Comparison of ENCODE assay signal across 24 mouse cellular contexts in genomic region chr13:115150602-115151001, GRCm38 (mm10). TPM values are rescaled to one million over a fixed set of nuclear protein-coding genes. Genes with fewer than 3 reads are reported as not detected.
DNase-seq lines count a peak whose midpoint lies in the region; ATAC-seq and TF ChIP-seq lines count a peak whose summit lies in the region.
"Had no signal": no experiment of that assay in that cellular context is flagged by ENCODE, and none has a peak within 500 bp of the region (broad histone marks: within the 10 kb centered on the region; RNA-seq: fewer than 3 reads in every experiment).

No protein-coding gene starts in this region.

- no peak for TF ChIP-seq EP300 in heart, postnatal 0 days (IDR thresholded peaks at IDR 0.05; ENCODE audit: low read depth)

- DNase-seq in embryonic facial prominence, embryonic 14.5 days (ENCODE audit: low spot score): peak; percentile 24
- DNase-seq in embryonic facial prominence, embryonic 10.5 days (ENCODE audit: low spot score): no peak
- peak; percentile 47 for DNase-seq in heart, postnatal 0 days (ENCODE audit: low spot score)
- DNase-seq in lung, embryonic 14.5 days: peak; percentile 75
- DNase-seq in lung, adult 2 months: no peak
- DNase-seq in skeletal muscle tissue, adult 2 months (ENCODE audit: low read depth, low spot score): peak; percentile 35
- no peak for DNase-seq in midbrain, embryonic 14.5 days
- DNase-seq: adrenal gland, postnatal 10 days; cerebellum, adult 11 months; cerebellum, postnatal 10 days; kidney, postnatal 4 days; layer of hippocampus, adult 9-11 months; retina, postnatal 1 day had no signal

- ATAC-seq in embryonic facial prominence, embryonic 14.5 days (ENCODE audit: low read depth): no peak
- ATAC-seq in heart, postnatal 0 days (ENCODE audit: insufficient read depth, low read depth): no peak
- no peak for ATAC-seq in heart, embryonic 11.5 days (replicated peaks; ENCODE audit: insufficient number of reproducible peaks, low FRiP score, low TSS enrichment)
- ATAC-seq in lung, embryonic 14.5 days (ENCODE audit: insufficient read depth): no peak
- ATAC-seq in midbrain, embryonic 14.5 days (ENCODE audit: low FRiP score, low TSS enrichment): no peak
- ATAC-seq: CD4-positive, CD25-positive, alpha-beta regulatory T cell, adult 4 months; forebrain, embryonic 15.5 days; hindbrain, embryonic 16.5 days; intestine, embryonic 16.5 days; Patski had no signal

- TF ChIP-seq POLR2A in lung, adult 2 months (IDR thresholded peaks at IDR 0.05; ENCODE audit: borderline replicate concordance, extremely low read depth, low read depth, low read length): no peak

- no peaks in the 10 kb centered on the region for H3K27me3 ChIP-seq in embryonic facial prominence, embryonic 14.5 days (replicated peaks; ENCODE audit: control insufficient read depth, insufficient read depth, low read length)
- no peaks in the 10 kb centered on the region for H3K27me3 ChIP-seq in embryonic facial prominence, embryonic 10.5 days (replicated peaks; ENCODE audit: low read depth, poor library complexity, severe bottlenecking)
- no peaks in the 10 kb centered on the region for H3K27me3 ChIP-seq in heart, postnatal 0 days (ENCODE audit: control insufficient read depth, insufficient read depth, low read length)
- no peaks in the 10 kb centered on the region for H3K27me3 ChIP-seq in heart, embryonic 11.5 days (ENCODE audit: control insufficient read depth, insufficient read depth, low read length)
- H3K27me3 ChIP-seq in lung, embryonic 14.5 days (ENCODE audit: insufficient read depth, low read length): no peaks in the 10 kb centered on the region
- no peaks in the 10 kb centered on the region for H3K27me3 ChIP-seq in midbrain, embryonic 14.5 days (ENCODE audit: control insufficient read depth, insufficient read depth, low read length)
- H3K27me3 ChIP-seq: embryonic facial prominence, embryonic 13.5 days; forebrain, embryonic 15.5 days; lung, embryonic 15.5 days; Patski had no signal

- H3K4me3 ChIP-seq in embryonic facial prominence, embryonic 14.5 days (ENCODE audit: low read depth, low read length): no peak overlapping the region
- H3K4me3 ChIP-seq in embryonic facial prominence, embryonic 10.5 days: no peak overlapping the region
- H3K4me3 ChIP-seq in heart, postnatal 0 days (ENCODE audit: low read depth, low read length): no peak overlapping the region
- H3K4me3 ChIP-seq in heart, embryonic 11.5 days (ENCODE audit: low read depth, low read length): no peak overlapping the region
- H3K4me3 ChIP-seq in lung, embryonic 14.5 days (ENCODE audit: low read depth, low read length): no peak overlapping the region
- no peak overlapping the region for H3K4me3 ChIP-seq in lung, adult 2 months (replicated peaks; ENCODE audit: extremely low read depth, low read depth, low read length)
- no peak overlapping the region for H3K4me3 ChIP-seq in midbrain, embryonic 14.5 days (replicated peaks; ENCODE audit: low read depth, low read length)
- H3K4me3 ChIP-seq: embryonic facial prominence, embryonic 13.5 days; forebrain, embryonic 15.5 days; limb, embryonic 10.5 days; lung, embryonic 15.5 days; midbrain, embryonic 10.5 days had no signal

- H3K9me3 ChIP-seq in embryonic facial prominence, embryonic 14.5 days (ENCODE audit: control insufficient read depth, low read length): no peaks in the 10 kb centered on the region
- no peaks in the 10 kb centered on the region for H3K9me3 ChIP-seq in embryonic facial prominence, embryonic 10.5 days
- H3K9me3 ChIP-seq in heart, postnatal 0 days (replicated peaks; ENCODE audit: control insufficient read depth, low read length): no peaks in the 10 kb centered on the region
- no peaks in the 10 kb centered on the region for H3K9me3 ChIP-seq in heart, embryonic 11.5 days (replicated peaks; ENCODE audit: control insufficient read depth, low read length)
- no peaks in the 10 kb centered on the region for H3K9me3 ChIP-seq in lung, embryonic 14.5 days (ENCODE audit: low read depth, low read length)
- H3K9me3 ChIP-seq in midbrain, embryonic 14.5 days (ENCODE audit: control insufficient read depth, low read length): no peaks in the 10 kb centered on the region
- H3K9me3 ChIP-seq: embryonic facial prominence, embryonic 13.5 days; forebrain, embryonic 15.5 days; limb, embryonic 10.5 days; lung, embryonic 15.5 days; midbrain, embryonic 10.5 days had no signal

- H3K36me3 ChIP-seq in embryonic facial prominence, embryonic 14.5 days (ENCODE audit: control insufficient read depth, insufficient read depth, low read length): no peaks in the 10 kb centered on the region
- no peaks in the 10 kb centered on the region for H3K36me3 ChIP-seq in embryonic facial prominence, embryonic 10.5 days (replicated peaks)
- H3K36me3 ChIP-seq in heart, postnatal 0 days (replicated peaks; ENCODE audit: control insufficient read depth, insufficient read depth, low read length): no peaks in the 10 kb centered on the region
- no peaks in the 10 kb centered on the region for H3K36me3 ChIP-seq in heart, embryonic 11.5 days (ENCODE audit: control insufficient read depth, insufficient read depth, low read length)
- H3K36me3 ChIP-seq in lung, embryonic 14.5 days (ENCODE audit: insufficient read depth): no peaks in the 10 kb centered on the region
- H3K36me3 ChIP-seq in midbrain, embryonic 14.5 days (ENCODE audit: control insufficient read depth, insufficient read depth, low read length): no peaks in the 10 kb centered on the region
- H3K36me3 ChIP-seq: embryonic facial prominence, embryonic 13.5 days; forebrain, embryonic 15.5 days; limb, embryonic 10.5 days; lung, embryonic 15.5 days; midbrain, embryonic 10.5 days had no signal

- no peak overlapping the region for H3K4me2 ChIP-seq in embryonic facial prominence, embryonic 14.5 days (ENCODE audit: low read depth, low read length)
- no peak overlapping the region for H3K4me2 ChIP-seq in heart, postnatal 0 days (ENCODE audit: low read depth, low read length)
- no peak overlapping the region for H3K4me2 ChIP-seq in heart, embryonic 11.5 days
- no peak overlapping the region for H3K4me2 ChIP-seq in lung, embryonic 14.5 days
- H3K4me2 ChIP-seq in midbrain, embryonic 14.5 days (ENCODE audit: low read length): no peak overlapping the region
- H3K4me2 ChIP-seq: embryonic facial prominence, embryonic 13.5 days; forebrain, embryonic 15.5 days; liver, embryonic 11.5 days; lung, embryonic 15.5 days had no signal

- no peaks in the 10 kb centered on the region for H3K4me1 ChIP-seq in embryonic facial prominence, embryonic 14.5 days (ENCODE audit: control insufficient read depth, insufficient read depth, low read length)
- no peaks in the 10 kb centered on the region for H3K4me1 ChIP-seq in embryonic facial prominence, embryonic 10.5 days
- no peaks in the 10 kb centered on the region for H3K4me1 ChIP-seq in heart, postnatal 0 days (ENCODE audit: control insufficient read depth, insufficient read depth)
- H3K4me1 ChIP-seq in heart, embryonic 11.5 days (ENCODE audit: control insufficient read depth, insufficient read depth, low read length): no peaks in the 10 kb centered on the region
- H3K4me1 ChIP-seq in lung, embryonic 14.5 days (ENCODE audit: insufficient read depth): no peaks in the 10 kb centered on the region
- peaks cover 2% of the 10 kb centered on the region for H3K4me1 ChIP-seq in lung, adult 2 months (ENCODE audit: control insufficient read depth, insufficient read depth, low read length)
- H3K4me1 ChIP-seq in midbrain, embryonic 14.5 days (ENCODE audit: control insufficient read depth, insufficient read depth, low read length): no peaks in the 10 kb centered on the region
- H3K4me1 ChIP-seq: embryonic facial prominence, embryonic 13.5 days; forebrain, embryonic 15.5 days; limb, embryonic 10.5 days; lung, embryonic 15.5 days; midbrain, embryonic 10.5 days had no signal

- no peak overlapping the region for H3K27ac ChIP-seq in embryonic facial prominence, embryonic 14.5 days (replicated peaks; ENCODE audit: low read depth, low read length)
- H3K27ac ChIP-seq in embryonic facial prominence, embryonic 10.5 days (replicated peaks): no peak overlapping the region
- no peak overlapping the region for H3K27ac ChIP-seq in heart, postnatal 0 days (ENCODE audit: low read depth)
- H3K27ac ChIP-seq in heart, embryonic 11.5 days (ENCODE audit: low read depth, low read length): no peak overlapping the region
- no peak overlapping the region for H3K27ac ChIP-seq in lung, embryonic 14.5 days (ENCODE audit: low read depth)
- no peak overlapping the region for H3K27ac ChIP-seq in midbrain, embryonic 14.5 days (replicated peaks; ENCODE audit: low read depth, low read length)
- H3K27ac ChIP-seq: embryonic facial prominence, embryonic 13.5 days; forebrain, embryonic 15.5 days; limb, embryonic 10.5 days; lung, embryonic 15.5 days; midbrain, embryonic 10.5 days had no signal

- no peak for TF ChIP-seq CTCF in heart, postnatal 0 days (IDR thresholded peaks at IDR 0.05; ENCODE audit: low read depth)
- no peak for TF ChIP-seq CTCF in lung, embryonic 14.5 days (IDR thresholded peaks at IDR 0.05; ENCODE audit: low read depth)
- TF ChIP-seq CTCF in lung, adult 2 months (IDR thresholded peaks at IDR 0.05; ENCODE audit: insufficient read depth, low read length): no peak

- no peak overlapping the region for H3K9ac ChIP-seq in embryonic facial prominence, embryonic 14.5 days (ENCODE audit: low read depth, low read length)
- H3K9ac ChIP-seq in heart, postnatal 0 days (replicated peaks; ENCODE audit: low read depth, low read length): no peak overlapping the region
- no peak overlapping the region for H3K9ac ChIP-seq in heart, embryonic 11.5 days (ENCODE audit: low read depth, low read length)
- no peak overlapping the region for H3K9ac ChIP-seq in lung, embryonic 14.5 days
- no peak overlapping the region for H3K9ac ChIP-seq in midbrain, embryonic 14.5 days (replicated peaks; ENCODE audit: low read length)
- H3K9ac ChIP-seq: embryonic facial prominence, embryonic 13.5 days; forebrain, embryonic 15.5 days; lung, embryonic 15.5 days had no signal

- 79% methylated on average over 1 of the region's 1 CpGs for WGBS in embryonic facial prominence, embryonic 14.5 days
- 92% methylated on average over 1 of the region's 1 CpGs for WGBS in embryonic facial prominence, embryonic 10.5 days
- WGBS in heart, postnatal 0 days: 83% methylated on average over 1 of the region's 1 CpGs
- 92% methylated on average over 1 of the region's 1 CpGs for WGBS in heart, embryonic 11.5 days (ENCODE audit: insufficient replicate concordance)
- WGBS in lung, embryonic 14.5 days: 68% methylated on average over 1 of the region's 1 CpGs
- 28% methylated on average over 1 of the region's 1 CpGs for WGBS in lung, adult 2 months
- 96% methylated on average over 1 of the region's 1 CpGs for WGBS in midbrain, embryonic 14.5 days

RNA-seq across cellular contexts. Expression of gene Itga1, which starts 48.8 kb away (rescaled TPM):
- polyA plus RNA-seq in embryonic facial prominence, embryonic 14.5 days (2014; fragmentation: Nextera tagmentation; extraction: Ambion mirVana): 11.6 and 12.6 TPM in 2 replicates
- 2.3 and 2.9 TPM in 2 replicates for polyA plus RNA-seq in embryonic facial prominence, embryonic 10.5 days (2016; fragmentation: Nextera tagmentation; extraction: Ambion mirVana)
- total RNA-seq in heart, postnatal 0 days (2014; rRNA removed; ENCODE audit: low replicate concordance): 41.5 and 55.6 TPM in 2 replicates
- polyA plus RNA-seq in heart, postnatal 0 days (2015; fragmentation: Nextera tagmentation; extraction: Ambion mirVana): 13.7 and 16.7 TPM in 2 replicates
- 31.0 and 31.4 TPM in 2 replicates for polyA plus RNA-seq in heart, embryonic 11.5 days (2014; fragmentation: Nextera tagmentation; extraction: Ambion mirVana)
- 36.2 and 36.7 TPM in 2 replicates for polyA plus RNA-seq in lung, embryonic 14.5 days (2014; fragmentation: Nextera tagmentation; extraction: Ambion mirVana)
- 24.0 and 36.1 TPM in 2 replicates for polyA plus RNA-seq in lung, adult 2 months (2012; rRNA removed)
- 2.9 and 8.2 TPM in 2 replicates for polyA plus RNA-seq in midbrain, embryonic 14.5 days (2014; fragmentation: Nextera tagmentation; extraction: Ambion mirVana)

RNA-seq across cellular contexts. Expression of gene Gm49395, which starts 48.9 kb away (rescaled TPM):
- 4.7 and 6.1 TPM in 2 replicates for polyA plus RNA-seq in embryonic facial prominence, embryonic 14.5 days (2014; fragmentation: Nextera tagmentation; extraction: Ambion mirVana)
- polyA plus RNA-seq in embryonic facial prominence, embryonic 10.5 days (2016; fragmentation: Nextera tagmentation; extraction: Ambion mirVana): 2.1 and 2.7 TPM in 2 replicates
- 4.1 and 24.8 TPM in 2 replicates for total RNA-seq in heart, postnatal 0 days (2014; rRNA removed; ENCODE audit: low replicate concordance)
- polyA plus RNA-seq in heart, postnatal 0 days (2015; fragmentation: Nextera tagmentation; extraction: Ambion mirVana): 7.1 and 8.8 TPM in 2 replicates
- polyA plus RNA-seq in heart, embryonic 11.5 days (2014; fragmentation: Nextera tagmentation; extraction: Ambion mirVana): 8.3 and 11.1 TPM in 2 replicates
- 6.8 and 8.3 TPM in 2 replicates for polyA plus RNA-seq in lung, embryonic 14.5 days (2014; fragmentation: Nextera tagmentation; extraction: Ambion mirVana)
- polyA plus RNA-seq in lung, adult 2 months (2012; rRNA removed): 21.5 and 30.5 TPM in 2 replicates
- polyA plus RNA-seq in midbrain, embryonic 14.5 days (2014; fragmentation: Nextera tagmentation; extraction: Ambion mirVana): 2.3 and 4.2 TPM in 2 replicates

Comparison
In these comparisons a context has a peak if more than half of its experiments do, and no peak if none do; other contexts are left out.
1. DNase-seq: peak in embryonic facial prominence, embryonic 14.5 days (single experiment), heart, postnatal 0 days (single experiment), lung, embryonic 14.5 days (single experiment) and skeletal muscle tissue, adult 2 months (single experiment); none in embryonic facial prominence, embryonic 10.5 days (single experiment), lung, adult 2 months (single experiment) and midbrain, embryonic 14.5 days (single experiment).